Mouse (Mus musculus) G1E-ER4 (cell line): ENCODE data around the gene Sh3d19. TPM values are rescaled to one million over a fixed set of nuclear protein-coding genes. Genes with fewer than 3 reads are reported as not detected.

Experiments used
- GATA1 ChIP-seq: IDR thresholded peaks from one replicate; pipeline ENCODE4 v1.8.0; 2012; ENCODE audit warnings: low read length, inconsistent platforms
- polyA plus RNA-seq: library from polyadenylated mRNA; stranded (reverse); fragments of >175 nt; gene quantifications from 2 replicates; pipeline ENCODE4 v1.2.3, GENCODE M21; 2012

The Sh3d19 gene
- polyA plus RNA-seq, result 0.01 and 0.08 TPM in 2 replicates

DNA sequence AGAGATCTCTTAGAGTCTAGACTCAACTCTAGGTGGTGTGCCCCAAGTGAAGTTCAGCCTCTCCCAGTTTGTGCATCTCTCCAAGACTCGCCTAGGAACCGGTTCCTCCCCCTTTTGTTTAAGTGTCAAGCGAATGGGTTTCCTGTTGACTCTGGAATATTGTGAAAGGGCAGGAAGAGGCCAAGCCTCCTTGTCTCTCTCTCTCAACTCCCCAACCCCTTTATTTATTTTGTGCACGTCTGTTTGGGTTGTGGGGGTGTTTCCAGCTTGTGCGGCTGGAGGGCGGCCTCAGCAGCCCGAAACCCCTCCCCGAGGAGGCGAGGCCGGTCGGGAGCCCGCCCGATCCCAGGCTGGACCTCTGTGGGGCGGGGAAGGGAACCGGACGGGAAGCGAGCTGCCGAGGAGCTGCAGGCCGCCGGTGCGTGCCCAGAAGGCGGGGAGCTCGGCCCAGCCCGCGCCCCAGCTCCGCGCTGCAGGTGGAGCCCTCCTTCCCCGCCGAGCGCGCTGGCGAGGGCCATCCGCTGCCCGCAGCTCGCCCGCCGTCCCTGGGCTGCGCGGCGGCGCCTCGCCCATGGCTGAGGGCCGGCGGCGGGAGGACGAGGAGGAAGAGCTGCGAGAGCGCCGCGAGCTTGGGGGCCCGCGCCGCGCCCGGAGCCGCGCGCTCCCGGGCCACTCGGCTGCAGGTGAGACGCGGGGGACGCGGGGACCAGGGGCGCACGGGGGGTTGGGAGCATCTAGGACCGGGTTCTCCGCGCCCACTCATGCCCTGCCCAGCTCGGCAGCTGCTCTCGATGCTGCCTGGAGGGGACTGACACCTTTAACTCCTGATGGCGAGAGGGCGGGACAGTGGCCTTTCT lies at the start of gene Sh3d19:
Gene Sh3d19 (plus strand): TSS at position 368 of the 857 bp plus-strand sequence.
- no peak for TF ChIP-seq GATA1

DNA sequence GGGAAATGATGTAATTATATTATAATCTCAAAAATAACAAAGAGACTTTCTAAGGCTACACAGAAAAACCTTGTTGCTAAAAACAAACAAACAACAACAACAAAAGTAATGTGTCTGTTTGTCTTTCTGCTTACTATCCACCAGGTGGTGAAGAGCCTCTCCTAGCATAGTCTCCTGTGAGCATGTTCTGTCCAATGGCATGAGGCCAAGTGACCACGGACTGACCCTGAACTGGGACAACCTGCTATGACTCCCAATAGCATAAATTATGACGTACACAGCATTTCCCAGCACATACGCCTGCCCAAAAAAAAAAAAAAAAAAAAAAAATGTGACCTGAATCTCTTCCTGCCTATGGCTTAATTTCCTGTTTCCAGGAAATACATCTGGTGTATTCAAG lies 48.6 kb upstream of the Sh3d19 start:
- TF ChIP-seq GATA1, result no peak

DNA sequence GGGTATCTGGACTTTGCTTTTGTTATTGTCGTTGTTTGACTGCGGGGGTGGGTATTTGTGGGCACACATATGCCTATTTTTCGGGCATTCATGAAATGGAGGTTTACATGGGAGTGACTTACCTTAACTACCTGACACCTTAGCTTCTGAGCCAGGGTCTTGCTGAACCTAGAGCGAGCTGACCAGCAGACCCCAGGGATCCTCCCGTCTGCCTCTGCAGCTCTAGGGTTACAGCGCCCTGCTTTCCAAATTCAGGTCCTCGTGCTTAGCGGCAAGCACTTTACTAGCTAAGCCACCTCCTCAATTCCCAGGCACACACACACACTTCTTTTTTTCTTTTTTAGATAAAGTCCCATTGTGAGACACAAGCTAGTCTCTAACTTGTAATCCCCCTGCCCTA lies 47.6 kb upstream of the Sh3d19 start:
- no peak for TF ChIP-seq GATA1

DNA sequence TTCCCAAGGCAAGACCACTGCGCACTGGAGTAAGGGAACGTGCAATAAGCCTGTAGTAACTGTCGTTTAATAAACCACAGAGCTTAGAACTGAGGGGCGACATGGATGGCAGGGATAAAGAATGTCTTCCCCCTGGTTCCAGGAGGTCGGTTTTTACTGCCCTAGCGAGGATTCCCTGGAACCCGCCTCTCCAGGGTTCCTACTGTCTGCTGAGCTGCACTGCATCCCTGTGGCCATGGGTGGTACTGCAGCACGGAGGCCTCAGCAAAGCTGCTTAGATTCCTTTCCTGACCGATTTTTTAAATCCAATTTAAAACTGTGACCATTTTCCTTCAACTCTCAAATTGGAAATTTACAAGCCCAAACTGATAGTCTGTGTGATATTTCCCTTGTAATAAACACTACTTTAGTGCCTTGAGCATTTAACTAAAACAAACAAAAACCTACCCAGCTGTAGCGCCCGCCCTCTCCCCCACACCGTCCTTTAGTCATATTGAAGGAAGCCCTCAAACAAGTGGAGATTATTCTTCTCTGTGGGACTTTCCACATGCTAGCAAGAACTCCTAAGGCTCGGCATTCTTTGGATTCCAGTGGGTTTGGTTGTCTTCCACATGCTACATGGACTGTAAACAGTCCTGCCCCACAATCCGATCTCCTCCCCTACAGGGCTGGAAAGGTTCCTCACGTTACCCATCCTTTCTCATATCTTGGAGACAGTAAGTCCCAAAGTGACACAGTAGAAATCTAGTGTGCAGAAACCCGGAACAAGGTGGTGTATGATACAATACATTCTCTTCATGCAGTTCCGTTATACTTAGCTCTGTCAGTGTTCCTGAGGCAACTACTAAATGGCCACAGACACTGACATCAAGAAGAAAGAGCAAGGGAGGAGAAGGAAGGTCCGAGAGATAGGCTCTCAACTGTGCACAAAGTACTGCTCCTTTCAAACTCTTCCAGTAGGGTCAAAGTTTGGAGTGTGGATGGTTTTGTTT lies 46.7 kb upstream of the Sh3d19 start:
- TF ChIP-seq GATA1, result no peak

DNA sequence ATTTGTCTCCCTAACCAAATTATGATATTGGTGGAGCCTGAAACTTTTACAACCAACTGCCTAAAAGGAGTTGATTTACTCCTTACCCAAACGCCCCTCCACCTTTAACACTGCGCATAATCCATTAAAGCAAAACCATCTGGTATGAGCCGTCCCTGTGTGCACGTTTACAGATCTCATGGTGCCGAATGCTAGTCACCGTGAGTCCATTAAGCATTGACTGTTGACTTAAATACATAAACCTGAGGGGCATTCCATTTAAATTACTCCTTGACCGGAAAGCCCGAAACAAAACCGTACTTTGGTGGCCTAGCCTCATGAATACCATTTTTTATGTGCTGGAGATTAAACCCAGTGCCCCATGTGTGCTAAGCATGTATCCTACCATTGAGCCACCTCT lies 43.6 kb upstream of the Sh3d19 start:
- TF ChIP-seq GATA1, result no peak

DNA sequence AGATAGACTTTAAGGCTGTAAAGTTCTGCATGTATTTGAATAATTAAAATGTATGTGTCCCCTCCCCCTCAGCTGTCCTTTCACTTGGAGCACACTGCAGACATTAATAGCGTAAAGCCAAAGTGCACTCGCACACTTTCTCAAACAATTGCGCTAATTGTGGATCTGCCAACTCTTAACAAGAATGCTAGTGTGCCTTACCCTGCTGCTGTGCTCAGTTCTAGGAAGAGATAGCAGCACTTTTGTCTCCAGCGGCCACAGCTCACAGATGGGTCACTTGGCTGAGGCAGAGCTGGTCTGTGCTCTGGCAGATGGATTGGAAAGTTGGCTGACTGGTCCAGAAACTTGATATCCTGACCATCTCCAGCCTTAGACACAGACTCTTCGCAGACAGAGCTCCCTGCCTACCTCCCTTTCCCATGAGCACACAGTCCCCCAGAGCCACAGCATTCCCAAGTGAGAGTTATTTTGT lies 42.7 kb upstream of the Sh3d19 start:
- TF ChIP-seq GATA1, result no peak

DNA sequence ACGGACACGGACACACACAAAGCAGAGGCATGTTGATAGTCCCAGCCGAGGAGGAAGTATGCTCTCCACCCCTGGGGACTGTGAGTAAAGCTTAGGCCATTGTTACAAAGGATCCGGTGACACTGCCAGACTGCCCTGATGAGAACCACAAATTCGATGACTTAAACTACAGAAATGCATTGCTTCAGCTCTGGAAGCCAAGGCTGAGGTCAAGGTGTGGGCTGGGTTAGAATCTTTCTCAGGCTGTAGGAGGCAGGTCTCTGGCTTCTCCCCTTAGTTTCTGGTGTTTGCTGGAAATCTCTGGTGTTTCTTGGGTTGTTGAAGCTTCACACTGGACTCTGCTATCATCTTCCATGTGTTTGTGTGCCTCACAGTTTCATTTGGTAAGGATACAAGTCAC lies 41.2 kb upstream of the Sh3d19 start:
- TF ChIP-seq GATA1, result no peak

DNA sequence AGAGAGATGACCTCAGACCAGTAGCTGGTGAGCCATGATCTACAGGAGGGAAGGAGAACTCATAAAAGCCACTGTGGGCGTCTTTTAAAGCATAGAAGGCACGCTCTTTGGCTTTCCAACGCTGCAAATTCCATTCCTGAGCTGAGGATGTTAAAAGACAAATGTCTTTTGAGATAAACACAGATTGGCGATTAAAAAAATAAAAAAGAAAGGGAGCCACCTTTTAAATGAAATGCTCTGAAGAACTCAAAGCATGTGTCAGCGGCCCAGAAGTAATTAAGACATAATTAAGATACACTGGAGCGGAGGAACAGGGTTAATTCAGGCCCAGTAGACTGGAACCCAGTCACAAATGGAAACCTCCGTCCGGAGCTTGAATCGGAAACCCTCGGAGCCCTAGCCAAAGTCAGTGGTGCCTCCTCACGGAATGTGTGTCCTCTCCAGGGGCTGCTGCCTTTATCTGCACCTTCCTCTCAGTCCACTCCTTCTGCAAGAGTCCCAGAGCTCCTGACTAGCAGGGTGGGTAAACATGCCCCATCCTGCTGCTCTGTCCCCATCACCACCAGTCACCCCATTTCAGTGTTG lies 40.1 kb upstream of the Sh3d19 start:
- TF ChIP-seq GATA1, result no peak

DNA sequence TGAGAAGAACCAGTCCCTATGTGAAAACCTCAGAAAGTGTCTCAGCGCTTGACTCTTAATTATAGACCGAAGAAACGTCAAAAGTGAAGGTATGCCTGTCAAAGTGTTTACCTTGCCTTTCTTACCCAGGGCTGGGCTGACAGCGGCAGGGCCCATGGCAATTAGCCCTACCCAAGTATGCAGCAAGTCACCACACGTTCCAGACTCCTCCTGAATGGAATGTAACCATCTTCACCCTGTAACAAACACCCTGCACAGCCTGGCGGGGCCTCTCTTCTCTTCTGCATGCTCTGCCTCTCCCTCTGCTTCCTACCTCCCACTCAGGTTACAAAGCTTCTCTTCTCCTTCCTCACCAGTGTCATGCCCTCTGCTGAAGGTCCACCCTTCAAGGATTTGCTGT lies 39.0 kb upstream of the Sh3d19 start:
- no peak for TF ChIP-seq GATA1

DNA sequence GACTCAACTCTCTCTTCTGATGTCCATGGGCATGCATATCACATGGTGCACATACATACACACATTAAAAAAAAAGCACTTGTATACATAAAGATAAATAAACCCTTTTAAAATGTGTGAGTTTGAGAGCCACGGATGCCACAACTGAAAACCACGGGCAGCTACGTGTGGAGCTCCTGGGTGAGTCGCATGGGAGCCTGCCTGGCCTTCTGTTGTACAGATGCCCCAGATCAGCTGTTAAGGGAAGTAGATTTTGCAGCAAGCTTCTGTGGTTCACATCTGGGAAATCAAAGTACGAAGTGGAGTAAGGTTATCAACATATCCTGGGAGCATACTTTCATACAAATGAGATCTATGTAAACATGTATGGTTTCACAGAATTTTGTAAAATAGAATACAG lies 37.3 kb upstream of the Sh3d19 start:
- no peak for TF ChIP-seq GATA1

DNA sequence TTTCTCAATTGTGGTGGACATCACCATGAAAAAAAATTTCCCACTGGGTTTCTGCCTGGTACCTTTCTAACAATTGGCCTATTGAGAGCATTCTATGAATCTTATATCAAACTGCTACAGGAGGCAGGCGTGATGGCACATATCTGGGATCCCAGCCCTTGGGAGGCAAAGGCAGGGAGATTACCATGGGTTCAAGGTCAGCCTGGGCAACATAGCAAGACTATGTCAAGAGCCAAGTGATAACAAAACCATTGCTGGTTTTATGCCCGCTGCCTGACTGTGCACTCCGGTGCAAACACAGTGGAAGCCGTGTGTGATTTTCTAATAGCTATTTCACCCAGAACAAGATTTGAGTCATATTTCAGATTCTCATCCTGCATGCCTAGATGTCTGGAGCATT lies 20.0 kb upstream of the Sh3d19 start:
- no peak for TF ChIP-seq GATA1

DNA sequence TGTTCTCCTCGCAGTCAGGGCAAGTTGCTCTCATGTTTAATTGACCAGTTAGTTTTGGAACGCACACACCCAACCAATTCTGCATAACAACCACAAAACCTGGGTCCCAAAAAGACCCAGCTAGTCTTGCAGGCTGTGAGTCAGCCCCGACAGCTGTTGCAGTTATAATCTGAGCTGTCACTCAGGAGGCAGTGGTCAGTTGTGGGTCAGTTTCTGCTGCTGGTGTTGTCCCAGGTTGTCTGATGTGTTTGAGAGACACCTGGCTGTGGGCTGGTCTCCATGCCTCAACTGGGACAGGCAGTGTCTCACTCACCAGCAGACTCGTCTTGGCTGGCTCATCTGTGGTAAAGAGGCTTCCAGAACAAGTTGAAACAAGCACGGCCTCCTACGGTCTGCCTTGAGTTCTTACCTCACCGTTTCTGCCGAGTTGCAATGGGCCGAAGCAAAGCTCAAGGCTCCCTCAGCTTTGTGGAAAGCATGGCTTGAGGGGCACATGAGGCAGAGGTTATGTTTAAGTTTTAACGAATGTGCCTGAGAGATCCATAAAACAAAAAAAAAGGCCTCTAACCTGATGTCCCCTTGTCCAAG lies 18.1 kb upstream of the Sh3d19 start:
- no peak for TF ChIP-seq GATA1

DNA sequence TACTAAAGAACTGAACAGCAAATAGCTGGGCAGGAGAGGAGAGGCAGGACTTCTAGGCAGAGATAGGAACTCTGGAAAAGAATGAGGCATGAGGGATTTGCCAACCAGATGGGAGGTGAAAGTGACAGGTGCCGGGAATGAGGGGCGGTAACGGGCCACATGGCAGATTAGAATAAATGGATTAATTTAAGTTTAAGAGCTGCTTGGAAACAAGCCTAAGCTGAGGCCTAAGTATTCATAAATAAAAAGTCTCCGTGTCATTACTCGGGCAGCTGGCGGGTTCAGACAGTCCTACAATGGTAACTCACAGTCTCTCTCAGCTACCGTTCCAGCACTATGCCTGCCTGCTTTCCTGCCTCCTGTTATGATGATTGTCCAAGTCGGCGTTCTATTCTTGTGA lies 15.6 kb upstream of the Sh3d19 start:
- TF ChIP-seq GATA1, result no peak

DNA sequence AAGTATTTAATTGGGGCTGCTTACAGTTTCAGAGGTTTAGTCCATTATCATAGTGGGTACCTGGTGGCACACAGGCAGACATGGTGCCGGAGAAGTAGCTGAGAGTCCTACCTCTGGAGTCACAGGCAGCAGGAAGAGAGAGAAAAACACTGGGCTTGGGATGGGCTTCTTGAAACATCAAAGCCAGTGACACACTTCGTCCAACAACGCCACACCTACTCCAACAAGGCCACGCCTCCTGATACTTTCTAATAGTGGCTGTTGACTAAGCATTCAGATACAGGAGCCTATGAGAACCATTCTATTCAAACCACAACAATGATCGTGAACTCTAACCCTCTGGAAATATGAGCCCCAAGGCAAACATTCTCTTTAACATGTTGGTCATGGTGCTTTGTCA lies 15.2 kb upstream of the Sh3d19 start:
- no peak for TF ChIP-seq GATA1

DNA sequence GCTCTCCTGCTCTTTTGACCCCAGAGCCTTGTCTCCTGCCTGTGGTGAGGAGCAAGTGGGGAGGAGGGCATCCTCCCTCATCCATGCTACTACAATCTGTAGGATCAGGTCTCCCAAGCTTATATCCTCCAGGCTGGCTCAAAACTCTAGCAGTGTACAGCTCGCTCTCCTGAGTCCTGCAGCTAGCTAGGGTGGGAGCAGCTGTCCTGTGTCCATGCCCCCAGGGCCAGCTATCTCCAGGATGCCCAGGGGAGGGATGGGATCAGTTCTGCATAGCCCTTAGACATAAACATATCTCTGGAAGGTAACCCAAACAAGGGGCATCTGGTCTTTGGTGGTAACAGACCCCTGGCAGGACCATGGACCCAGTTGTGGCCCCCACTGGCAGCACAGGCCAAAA lies 11.2 kb upstream of the Sh3d19 start:
- no peak for TF ChIP-seq GATA1
